Mouse (Mus musculus): ENCODE results near the gene Itga11.
A peak's percentile ranks its signal among the peaks of the same experiment; 100 is the strongest.
"Not testable (repeated sequence)": the region's sequence is repeated elsewhere in the genome, so short reads cannot be mapped to it uniquely, and the experiment has no call there.

Gene Itga11

DNA sequence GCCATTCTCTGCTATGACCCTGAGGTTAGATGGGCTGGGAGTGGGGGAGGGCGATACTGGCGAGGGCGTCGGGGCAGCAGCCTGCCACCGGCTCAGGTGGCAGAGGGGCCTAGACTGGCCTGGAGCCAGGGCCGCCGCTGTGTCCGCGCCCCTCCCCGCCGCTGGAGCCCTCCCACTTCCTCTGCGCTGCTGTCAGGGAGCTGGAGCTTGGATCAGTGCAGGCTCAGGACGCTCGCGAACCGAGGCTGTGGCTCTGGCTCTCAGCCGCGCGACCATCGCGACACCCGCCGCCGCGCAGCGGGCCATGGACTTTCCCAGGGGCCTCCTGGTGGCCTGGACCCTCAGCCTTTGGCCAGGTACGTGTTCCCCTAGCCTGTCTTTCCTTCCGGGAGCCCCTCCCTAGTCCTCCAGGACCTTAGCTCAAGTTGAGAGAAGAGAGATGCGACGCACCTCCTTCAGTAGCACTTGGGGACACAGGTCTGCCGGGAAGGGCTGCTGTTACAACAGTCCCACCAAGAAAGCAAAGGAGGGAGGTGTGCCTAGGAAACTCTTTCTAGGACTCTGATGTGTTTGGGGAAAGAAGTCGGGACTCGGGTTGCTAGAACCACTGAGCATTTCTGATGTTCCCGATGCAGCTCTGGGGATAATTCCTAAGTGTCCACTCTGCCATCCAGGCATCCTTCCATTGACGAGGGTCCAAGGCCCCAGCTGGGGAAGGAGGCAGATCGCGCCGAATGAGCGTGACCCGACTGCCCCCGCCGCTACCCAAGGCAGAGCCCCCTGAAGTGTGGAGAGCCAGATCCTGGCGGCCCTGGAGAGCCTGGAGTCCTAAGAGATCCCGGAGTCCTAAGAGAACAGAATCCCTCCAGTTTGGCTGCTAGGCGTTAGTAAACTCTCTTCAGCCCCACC is at the start of gene Itga11:
Itga11 (plus strand) TSS at position 186 of the 909 bp plus-strand sequence.
- no peak for DNase-seq

DNA sequence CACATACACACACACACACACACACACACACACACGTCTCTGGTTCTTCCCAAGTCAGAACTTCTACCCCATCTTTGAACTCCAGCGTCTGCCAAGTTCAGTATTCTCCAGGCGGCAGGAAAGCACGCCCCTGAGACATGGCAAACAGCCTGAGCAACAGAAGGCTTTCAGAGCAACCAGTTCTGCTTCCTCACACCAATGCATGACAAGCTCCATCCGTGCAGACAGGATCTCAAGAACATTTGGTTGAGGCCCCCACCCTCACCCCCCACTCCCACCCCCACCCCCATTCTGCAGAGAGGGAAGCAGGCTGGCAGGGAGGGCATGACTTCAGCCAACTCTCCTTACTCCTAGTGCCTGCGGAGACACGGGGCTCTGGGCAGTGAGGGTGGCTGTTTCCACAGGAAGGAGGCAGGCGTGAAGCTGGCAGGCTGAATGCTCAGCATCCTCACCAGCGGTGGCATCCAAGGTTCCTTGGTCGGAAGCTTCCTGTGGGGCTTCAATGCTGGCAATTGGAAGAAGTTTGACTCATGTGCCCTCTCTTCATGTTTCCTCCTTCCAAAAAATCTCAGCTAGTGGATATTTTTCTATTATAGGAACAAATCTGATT is 46.9 kb upstream of the Itga11 start:
- peak; percentile 24 to 25 for DNase-seq

GRCm38 (mm10) chr9:62632392-62632791 is 45.2 kb upstream of the Itga11 start:
- DNase-seq: no peak

GRCm38 (mm10) chr9:62638045-62638444 is 39.6 kb upstream of the Itga11 start:
- DNase-seq: no peak

DNA sequence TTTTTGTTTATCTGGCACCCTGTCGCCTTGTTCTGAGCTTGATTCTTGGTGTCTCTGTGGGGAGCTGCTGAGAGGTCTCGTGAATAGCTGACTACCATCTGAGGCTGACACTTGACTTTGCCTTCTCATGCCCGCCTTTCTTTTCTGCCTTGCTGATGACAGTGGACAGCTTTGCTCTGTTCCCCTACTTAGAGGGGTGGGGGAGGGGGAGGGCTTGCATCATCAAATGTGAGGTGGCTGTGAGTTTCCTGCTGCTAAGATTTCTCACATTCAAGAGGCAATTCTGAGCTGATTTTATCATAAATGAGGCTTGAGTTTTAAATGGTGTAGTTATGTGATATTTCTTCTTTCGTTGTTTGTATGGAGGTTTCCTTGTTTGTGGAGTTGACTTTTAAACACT is 37.9 kb upstream of the Itga11 start:
- DNase-seq: no peak

GRCm38 (mm10) chr9:62640188-62640587 is 37.4 kb upstream of the Itga11 start:
- no peak for DNase-seq

DNA sequence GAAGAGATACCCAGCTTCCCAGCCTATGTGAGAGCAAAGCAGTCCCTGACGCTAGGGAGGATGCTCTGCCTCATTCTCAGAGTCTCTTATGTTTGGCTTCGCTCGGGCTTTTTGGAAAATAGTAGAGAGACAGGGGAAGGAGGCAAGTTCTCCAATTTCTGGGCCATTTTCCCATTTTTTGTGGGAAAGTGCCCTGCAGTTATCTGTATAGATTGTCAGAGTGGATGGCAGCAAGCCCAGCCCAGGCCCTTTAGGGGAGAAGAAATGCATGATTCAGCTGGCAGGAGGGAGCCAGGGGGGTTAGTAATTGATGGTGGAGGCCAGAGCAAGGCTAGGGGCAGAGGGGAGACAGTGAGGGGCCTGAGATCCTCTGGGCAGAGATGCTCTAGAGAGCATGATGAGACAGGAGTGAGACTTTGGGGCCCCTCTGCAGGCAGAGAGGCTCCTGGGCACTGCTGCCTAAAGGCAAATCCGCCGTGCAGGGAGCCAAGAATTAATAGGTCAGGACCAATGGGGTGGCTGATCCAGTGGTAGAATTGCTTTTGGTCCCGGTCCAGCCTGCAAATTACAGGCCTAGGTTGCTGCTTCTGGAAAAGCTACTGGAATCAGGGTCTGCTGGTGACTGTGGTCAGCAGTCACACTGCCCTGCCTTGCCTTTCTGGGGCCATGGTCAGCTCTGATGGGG is 31.8 kb upstream of the Itga11 start:
- no peak for DNase-seq

DNA sequence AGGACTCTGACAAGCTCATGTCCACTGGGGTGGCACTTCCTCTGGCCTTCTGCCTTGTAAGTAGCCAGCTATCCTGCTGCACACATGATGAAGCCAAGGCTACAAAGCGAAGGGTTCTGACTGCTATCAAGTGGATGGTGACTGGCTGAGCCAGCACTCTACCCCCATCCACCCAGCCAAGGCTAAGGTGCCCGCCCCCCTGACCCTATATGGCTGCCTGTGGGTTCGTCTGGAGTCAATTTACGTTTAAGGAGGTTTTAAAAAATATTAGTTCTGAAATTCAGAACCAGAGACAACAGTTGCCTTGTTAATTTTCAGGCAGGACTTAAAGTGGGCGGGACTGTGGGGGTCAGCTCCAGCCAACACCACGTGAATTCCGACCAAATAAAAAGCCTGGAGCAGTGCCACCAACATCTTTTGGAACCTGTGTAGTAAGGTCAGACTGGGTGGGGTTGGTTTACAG is 30.9 kb upstream of the Itga11 start:
- DNase-seq: no peak

GRCm38 (mm10) chr9:62649444-62649843 is 28.2 kb upstream of the Itga11 start:
- no peak for DNase-seq

GRCm38 (mm10) chr9:62650764-62651163 is 26.9 kb upstream of the Itga11 start:
- no peak for DNase-seq

DNA sequence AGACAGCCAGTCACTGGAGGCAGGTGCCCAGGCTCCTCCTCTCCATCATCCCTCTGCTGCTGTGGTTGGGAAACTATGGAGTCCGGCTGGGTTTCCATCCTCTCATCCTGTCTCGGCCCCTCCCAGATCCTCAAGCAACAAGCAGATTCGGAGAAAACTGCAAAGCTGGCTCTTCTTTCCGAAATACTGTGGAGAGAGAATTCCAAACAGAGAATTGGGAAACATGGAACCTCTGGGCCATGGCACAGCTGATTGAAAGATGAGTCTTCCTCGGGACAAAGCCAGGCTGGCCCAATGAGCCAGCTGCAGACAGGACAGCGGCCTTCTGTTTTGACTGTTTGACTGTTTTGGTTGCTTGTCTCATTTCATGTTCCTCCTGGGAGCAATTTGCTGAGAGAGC is 23.3 kb upstream of the Itga11 start:
- DNase-seq: no peak

- DNase-seq: no peak
Measured at GRCm38 (mm10) chr9:62658016-62658415, 19.6 kb upstream of the Itga11 start.

DNA sequence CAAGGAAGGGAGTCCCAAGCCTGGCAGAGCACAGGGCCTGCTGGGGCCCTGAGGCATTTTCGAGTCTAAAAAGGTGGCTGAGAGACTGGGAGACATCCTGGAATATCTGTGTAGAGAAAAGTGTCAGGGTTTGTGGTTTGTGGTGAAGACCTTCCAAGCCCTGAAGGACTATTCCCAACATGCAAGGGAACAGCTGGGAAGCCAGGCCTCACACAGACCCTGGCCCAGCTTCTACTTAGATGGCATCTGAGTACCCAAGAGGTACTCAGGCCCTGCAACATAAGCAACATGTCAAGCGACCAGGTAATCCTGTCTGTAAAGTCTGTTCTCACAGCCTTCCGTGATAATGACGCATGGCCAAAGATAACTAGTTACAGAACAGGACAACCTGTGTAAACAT is 18.6 kb upstream of the Itga11 start:
- DNase-seq: no peak

DNA sequence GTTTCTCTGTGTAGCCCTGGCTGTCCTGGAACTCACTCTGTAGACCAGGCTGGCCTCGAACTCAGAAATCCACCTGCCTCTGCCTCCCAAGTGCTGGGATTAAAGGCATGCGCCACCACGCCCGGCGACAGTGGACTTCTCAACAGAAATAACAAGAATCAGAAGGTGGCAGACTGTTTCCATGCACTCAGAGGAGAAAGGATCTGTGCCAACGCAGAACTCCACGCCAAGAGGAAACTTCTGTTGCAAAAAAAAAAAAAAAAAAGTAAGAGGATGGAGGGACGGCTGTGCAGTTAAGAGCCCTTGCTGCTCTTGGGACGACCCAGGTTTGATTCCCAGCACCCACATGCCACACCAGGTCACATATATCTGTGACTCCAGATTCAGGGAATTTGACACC is 16.7 kb upstream of the Itga11 start:
- not testable (repeated sequence) for DNase-seq

DNA sequence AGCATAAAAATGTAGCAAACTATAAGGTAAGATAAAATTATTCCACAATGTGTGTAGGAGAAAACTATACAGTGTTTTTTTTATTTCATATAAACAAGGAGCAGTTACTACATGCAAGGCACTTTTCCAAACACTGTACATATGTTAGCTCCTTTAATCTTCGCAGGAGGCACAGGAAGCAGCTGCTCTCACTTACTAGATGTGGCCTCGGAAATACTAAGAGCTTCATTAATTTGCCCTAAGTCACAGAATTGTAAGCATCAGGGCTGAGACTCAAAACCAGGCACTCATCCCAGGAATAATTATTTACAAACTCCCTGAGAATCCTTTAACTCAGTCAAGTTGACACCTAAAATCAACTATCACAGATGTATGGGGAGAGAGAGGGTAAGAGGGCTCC is 14.2 kb upstream of the Itga11 start:
- DNase-seq: no peak

DNA sequence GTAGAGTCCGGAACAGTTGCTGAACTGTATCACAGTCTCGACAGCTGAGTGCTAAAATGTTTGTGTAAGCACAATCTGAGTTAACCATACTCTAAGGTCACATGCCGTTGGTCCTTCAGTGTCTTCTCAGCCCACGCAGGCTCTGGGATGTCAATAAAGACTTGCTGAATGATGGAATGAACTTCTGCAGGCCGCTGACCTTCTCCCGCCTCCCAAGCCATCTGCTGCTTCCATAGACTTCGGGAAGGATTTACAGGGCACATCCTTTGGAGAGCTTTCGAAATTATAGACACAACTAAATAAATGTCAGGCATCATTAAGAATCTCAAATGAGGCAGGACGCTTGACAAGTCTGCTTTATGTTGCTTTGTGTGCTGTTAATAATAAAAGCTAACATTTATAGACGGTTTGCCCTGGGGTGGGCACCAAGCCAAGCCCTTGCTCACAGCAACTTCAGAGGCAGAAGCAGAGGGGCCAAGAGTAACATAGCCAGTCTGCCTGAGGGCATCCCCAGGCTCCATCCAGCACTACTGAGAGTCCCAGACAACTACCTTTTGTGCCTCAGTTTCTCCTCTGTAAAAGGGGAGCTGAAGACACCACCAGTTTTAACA is 13.4 kb upstream of the Itga11 start:
- no peak for DNase-seq

GRCm38 (mm10) chr9:62665892-62666291 is 11.7 kb upstream of the Itga11 start:
- DNase-seq: no peak

DNA sequence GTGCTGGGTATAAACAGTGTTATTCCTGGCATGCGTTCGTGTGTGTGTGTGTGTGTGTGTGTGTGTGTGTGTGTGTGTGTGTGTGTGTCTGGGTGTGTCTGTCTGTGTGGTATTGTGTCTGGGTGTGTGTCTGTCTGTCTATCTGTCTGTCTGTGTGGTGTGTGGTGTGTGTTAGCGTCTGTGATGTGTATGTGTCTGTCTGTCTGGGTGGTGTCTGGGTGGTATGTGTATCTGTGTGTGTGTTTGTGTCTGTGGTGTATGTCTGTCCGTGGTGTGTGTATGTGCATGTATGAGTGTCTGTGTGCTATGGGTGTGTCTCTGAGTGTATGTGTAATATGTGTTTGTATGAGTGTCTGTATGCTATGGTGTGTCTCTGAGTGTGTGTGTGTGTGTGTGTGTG is 9.1 kb upstream of the Itga11 start:
- no peak for DNase-seq

GRCm38 (mm10) chr9:62673241-62673640 is 4.4 kb upstream of the Itga11 start:
- DNase-seq: no peak

- DNase-seq: no peak
Measured at GRCm38 (mm10) chr9:62675172-62675571, 2.5 kb upstream of the Itga11 start.

- no peak for DNase-seq
Measured at GRCm38 (mm10) chr9:62678550-62679155, 1.0 kb downstream of the Itga11 start.

- no peak for DNase-seq
Measured at GRCm38 (mm10) chr9:62679398-62679797, 1.8 kb downstream of the Itga11 start.

- no peak for DNase-seq
Measured at GRCm38 (mm10) chr9:62684311-62684710, 6.7 kb downstream of the Itga11 start.
